Mouse (Mus musculus): ENCODE measurements around the gene Srebf1. TPM values are rescaled to one million over a fixed set of nuclear protein-coding genes. Genes with fewer than 3 reads are reported as not detected.

Gene Srebf1
- polyA plus RNA-seq, 1 experiment from 2014 or later, result 64.5 TPM

- no peak overlapping the region for H3K9ac ChIP-seq
- no peak overlapping the region for H3K27ac ChIP-seq
- no peak overlapping the region for H3K4me2 ChIP-seq (replicated peaks)
- no peak overlapping the region for H3K4me3 ChIP-seq
- H3K36me3 ChIP-seq, result peaks cover 8% of the 10 kb centered on the region; the same call in 1 of the 2 replicates
- whole genome bisulfite sequencing, result 85% methylated on average over 3 of the region's 3 CpGs
- no peaks in the 10 kb centered on the region for H3K27me3 ChIP-seq
- no peaks in the 10 kb centered on the region for H3K9me3 ChIP-seq
- ATAC-seq (ENCODE audit: low FRiP score, low read depth), result no peak
- peaks cover 91% of the 10 kb centered on the region for H3K4me1 ChIP-seq
Measured at GRCm38 (mm10) chr11:60172074-60172473, 50.3 kb downstream of the Srebf1 start.

GRCm38 (mm10) chr11:60168780-60169179, 53.6 kb downstream of the Srebf1 start:
- Histone ChIP-seq H3K9me3 (no peaks in the 10 kb centered on the region), H3K36me3 (peaks cover 8% of the 10 kb centered on the region; the same call in 1 of the 2 replicates), H3K27me3 (no peaks in the 10 kb centered on the region), H3K27ac (peak overlapping the region; percentile 15; the same call in 1 of the 2 replicates), H3K9ac (no peak overlapping the region), H3K4me2 (replicated peaks) (0 out of 2 replicates have a peak overlapping the region, but pooled peaks have one; percentile 9), H3K4me3 (no peak overlapping the region), H3K4me1 (peaks cover 87% of the 10 kb centered on the region)
- WGBS, result 27% methylated on average over 9 of the region's 9 CpGs
- ATAC-seq (ENCODE audit: low FRiP score, low read depth), result no peak; the same call in 1 of the 2 replicates

- Histone ChIP-seq H3K4me1 (peaks cover 87% of the 10 kb centered on the region), H3K4me2 (replicated peaks) (no peak overlapping the region), H3K4me3 (no peak overlapping the region), H3K36me3 (peaks cover 18% of the 10 kb centered on the region), H3K9me3 (no peaks in the 10 kb centered on the region), H3K27ac (peak overlapping the region; percentile 52; the same call in 1 of the 2 replicates), H3K27me3 (no peaks in the 10 kb centered on the region), H3K9ac (no peak overlapping the region)
- 34% methylated on average over 5 of the region's 5 CpGs for WGBS
- ATAC-seq (ENCODE audit: low FRiP score, low read depth), result no peak
Measured at GRCm38 (mm10) chr11:60165076-60165475, 57.3 kb downstream of the Srebf1 start.

- Histone ChIP-seq H3K4me3 (no peak overlapping the region), H3K9ac (no peak overlapping the region), H3K27me3 (no peaks in the 10 kb centered on the region), H3K4me1 (peaks cover 87% of the 10 kb centered on the region), H3K27ac (peak overlapping the region; percentile 52; the same call in 1 of the 2 replicates), H3K36me3 (peaks cover 24% of the 10 kb centered on the region), H3K4me2 (replicated peaks) (no peak overlapping the region), H3K9me3 (no peaks in the 10 kb centered on the region)
- ATAC-seq (ENCODE audit: low FRiP score, low read depth), result no peak
- 75% methylated on average over 6 of the region's 6 CpGs for WGBS
Measured at GRCm38 (mm10) chr11:60164450-60164849, 57.9 kb downstream of the Srebf1 start.

GRCm38 (mm10) chr11:60163362-60163761, 59.0 kb downstream of the Srebf1 start:
- Histone ChIP-seq H3K27ac (no peak overlapping the region), H3K9ac (no peak overlapping the region), H3K4me1 (peaks cover 82% of the 10 kb centered on the region), H3K4me2 (replicated peaks) (no peak overlapping the region), H3K27me3 (no peaks in the 10 kb centered on the region), H3K9me3 (no peaks in the 10 kb centered on the region), H3K4me3 (no peak overlapping the region), H3K36me3 (peaks cover 30% of the 10 kb centered on the region)
- ATAC-seq (ENCODE audit: low FRiP score, low read depth), result no peak
- 87% methylated on average over 4 of the region's 4 CpGs for WGBS

GRCm38 (mm10) chr11:60162547-60162946, 59.8 kb downstream of the Srebf1 start:
- H3K4me1 ChIP-seq, result peaks cover 74% of the 10 kb centered on the region
- H3K9me3 ChIP-seq, result no peaks in the 10 kb centered on the region
- 91% methylated on average over 1 of the region's 1 CpGs for WGBS
- H3K36me3 ChIP-seq, result peaks cover 30% of the 10 kb centered on the region
- no peak overlapping the region for H3K9ac ChIP-seq
- H3K4me2 ChIP-seq (replicated peaks), result no peak overlapping the region
- no peak overlapping the region for H3K27ac ChIP-seq
- H3K4me3 ChIP-seq, result no peak overlapping the region
- no peaks in the 10 kb centered on the region for H3K27me3 ChIP-seq
- no peak for ATAC-seq (ENCODE audit: low FRiP score, low read depth)

- 0 out of 2 replicates have a peak overlapping the region, but pooled peaks have one; percentile 15 for H3K27ac ChIP-seq
- no peak overlapping the region for H3K4me2 ChIP-seq (replicated peaks)
- H3K9me3 ChIP-seq, result no peaks in the 10 kb centered on the region
- 67% methylated on average over 9 of the region's 9 CpGs for WGBS
- no peak overlapping the region; the same call in 1 of the 2 replicates for H3K9ac ChIP-seq
- peaks cover 31% of the 10 kb centered on the region for H3K36me3 ChIP-seq
- no peak for ATAC-seq (ENCODE audit: low FRiP score, low read depth)
- no peak overlapping the region for H3K4me3 ChIP-seq
- H3K4me1 ChIP-seq, result peaks cover 64% of the 10 kb centered on the region
- no peaks in the 10 kb centered on the region for H3K27me3 ChIP-seq
Measured at GRCm38 (mm10) chr11:60161146-60161874, 61.1 kb downstream of the Srebf1 start.

- WGBS, result 64% methylated on average over 3 of the region's 3 CpGs
- Histone ChIP-seq H3K36me3 (peaks cover 37% of the 10 kb centered on the region), H3K9ac (no peak overlapping the region; the same call in 1 of the 2 replicates), H3K9me3 (no peaks in the 10 kb centered on the region), H3K27me3 (no peaks in the 10 kb centered on the region), H3K4me3 (no peak overlapping the region), H3K4me1 (peaks cover 60% of the 10 kb centered on the region), H3K4me2 (replicated peaks) (no peak overlapping the region), H3K27ac (0 out of 2 replicates have a peak overlapping the region, but pooled peaks have one; percentile 15)
- ATAC-seq (ENCODE audit: low FRiP score, low read depth), result no peak
Measured at GRCm38 (mm10) chr11:60160454-60161114, 61.8 kb downstream of the Srebf1 start.

- Histone ChIP-seq H3K27ac (no peak overlapping the region), H3K4me1 (peaks cover 60% of the 10 kb centered on the region), H3K9me3 (no peaks in the 10 kb centered on the region), H3K27me3 (no peaks in the 10 kb centered on the region), H3K9ac (no peak overlapping the region), H3K4me2 (replicated peaks) (no peak overlapping the region), H3K36me3 (peaks cover 43% of the 10 kb centered on the region), H3K4me3 (no peak overlapping the region)
- 83% methylated on average over 5 of the region's 5 CpGs for WGBS
- no peak for ATAC-seq (ENCODE audit: low FRiP score, low read depth)
Measured at GRCm38 (mm10) chr11:60159955-60160354, 62.4 kb downstream of the Srebf1 start.

GRCm38 (mm10) chr11:60158271-60158670, 64.1 kb downstream of the Srebf1 start:
- no peaks in the 10 kb centered on the region for H3K27me3 ChIP-seq
- ATAC-seq (ENCODE audit: low FRiP score, low read depth), result no peak
- H3K27ac ChIP-seq, result no peak overlapping the region
- peaks cover 58% of the 10 kb centered on the region for H3K36me3 ChIP-seq
- H3K4me1 ChIP-seq, result peaks cover 47% of the 10 kb centered on the region
- no peaks in the 10 kb centered on the region for H3K9me3 ChIP-seq
- H3K4me3 ChIP-seq, result no peak overlapping the region
- H3K9ac ChIP-seq, result no peak overlapping the region
- 83% methylated on average over 4 of the region's 4 CpGs for WGBS
- H3K4me2 ChIP-seq (replicated peaks), result no peak overlapping the region

- Histone ChIP-seq H3K4me3 (no peak overlapping the region), H3K9ac (no peak overlapping the region), H3K9me3 (no peaks in the 10 kb centered on the region), H3K4me1 (peaks cover 24% of the 10 kb centered on the region), H3K4me2 (replicated peaks) (no peak overlapping the region), H3K27ac (no peak overlapping the region), H3K27me3 (no peaks in the 10 kb centered on the region), H3K36me3 (peaks cover 70% of the 10 kb centered on the region)
- WGBS, result 89% methylated on average over 5 of the region's 5 CpGs
- no peak for ATAC-seq (ENCODE audit: low FRiP score, low read depth)
Measured at GRCm38 (mm10) chr11:60155690-60156089, 66.7 kb downstream of the Srebf1 start.

GRCm38 (mm10) chr11:60153936-60154335, 68.4 kb downstream of the Srebf1 start:
- H3K4me2 ChIP-seq (replicated peaks), result no peak overlapping the region
- ATAC-seq (ENCODE audit: low FRiP score, low read depth), result no peak
- no peak overlapping the region for H3K9ac ChIP-seq
- H3K36me3 ChIP-seq, result peaks cover 67% of the 10 kb centered on the region
- no peaks in the 10 kb centered on the region for H3K9me3 ChIP-seq
- 94% methylated on average over 3 of the region's 3 CpGs for WGBS
- peaks cover 19% of the 10 kb centered on the region; the same call in 1 of the 2 replicates for H3K4me1 ChIP-seq
- H3K4me3 ChIP-seq, result no peak overlapping the region
- 0 out of 2 replicates have a peak overlapping the region, but pooled peaks have one; percentile 15 for H3K27ac ChIP-seq
- no peaks in the 10 kb centered on the region for H3K27me3 ChIP-seq
